Mouse (Mus musculus): ENCODE measurements around the gene Lancl3. TPM values are rescaled to one million over a fixed set of nuclear protein-coding genes. Genes with fewer than 3 reads are reported as not detected.
A peak's percentile ranks its signal among the peaks of the same experiment; 100 is the strongest.

The Lancl3 gene
- total RNA-seq (2014; rRNA removed) (8.4 and 8.7 TPM in 2 replicates), polyA plus RNA-seq (2015; fragmentation: Nextera tagmentation; extraction: Ambion mirVana) (3.1 and 3.4 TPM in 2 replicates)

- no peaks in the 10 kb centered on the region for H3K36me3 ChIP-seq (ENCODE audit: insufficient read depth, low read length)
- DNase-seq (ENCODE audit: low spot score) = peak; percentile 13
Measured at GRCm38 (mm10) chrX:9199761-9200371, at the start of gene Lancl3. TSS of gene Lancl3 (plus strand) at chrX:9199902.

GRCm38 (mm10) chrX:9179011-9179410 lies 20.7 kb upstream of the Lancl3 start:
- 67% methylated on average over 2 of the region's 2 CpGs for WGBS

More at GRCm38 (mm10) chrX:9199761-9200371, at the start of gene Lancl3:
- Histone ChIP-seq H3K4me2 (ENCODE audit: low read depth, low read length) (peak within 1 kb of the TSS; percentile 59), H3K9me3 (ENCODE audit: low read length) (no peaks in the 10 kb centered on the region), H3K9ac (replicated peaks; ENCODE audit: low read length) (peak within 1 kb of the TSS; percentile 40), H3K4me3 (ENCODE audit: low read length) (peak within 1 kb of the TSS; percentile 44), H3K27ac (no peak within 1 kb of the TSS; the same call in 1 of the 2 replicates), H3K4me1 (ENCODE audit: insufficient read depth, low read length) (no peaks in the 10 kb centered on the region), H3K27me3 (ENCODE audit: insufficient read depth, low read length) (no peaks in the 10 kb centered on the region)
- peak; percentile 71 for ATAC-seq
- TF ChIP-seq CTCF (IDR thresholded peaks at IDR 0.05; ENCODE audit: low read depth) = no peak
- 39% methylated on average over 43 of the region's 49 CpGs for WGBS

DNA sequence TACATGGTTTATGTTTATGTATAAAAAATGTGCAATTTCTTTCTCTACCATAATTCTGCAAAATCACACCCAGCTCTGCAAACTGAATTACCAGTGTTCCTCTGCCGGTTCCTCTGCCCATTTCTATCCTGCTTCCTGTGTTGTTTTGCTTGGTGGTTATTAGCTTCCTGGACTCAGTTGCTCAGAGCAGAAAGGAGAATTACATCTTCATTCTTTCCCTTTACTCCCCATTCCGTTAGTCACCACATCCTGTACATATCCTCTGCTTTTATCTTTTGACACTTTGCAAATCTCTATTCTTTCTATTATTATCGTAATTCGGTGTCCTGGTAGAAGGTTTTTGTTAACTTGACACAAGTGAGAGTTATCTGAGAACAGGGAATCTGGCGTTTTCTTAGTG lies 18.1 kb upstream of the Lancl3 start:
- H3K9ac ChIP-seq (replicated peaks; ENCODE audit: low read length) = no peak overlapping the region
- TF ChIP-seq CTCF (IDR thresholded peaks at IDR 0.05; ENCODE audit: low read depth) = no peak
- H3K4me1 ChIP-seq (ENCODE audit: insufficient read depth, low read length) = no peaks in the 10 kb centered on the region
- no peak overlapping the region for H3K4me3 ChIP-seq (ENCODE audit: low read length)
- H3K27ac ChIP-seq = no peak overlapping the region
- no peaks in the 10 kb centered on the region for H3K27me3 ChIP-seq (ENCODE audit: insufficient read depth, low read length)
- 64% methylated on average over 5 of the region's 5 CpGs for WGBS
- no peak for ATAC-seq
- no peak overlapping the region for H3K4me2 ChIP-seq (ENCODE audit: low read depth, low read length)
- no peaks in the 10 kb centered on the region for H3K36me3 ChIP-seq (ENCODE audit: insufficient read depth, low read length)
- no peaks in the 10 kb centered on the region for H3K9me3 ChIP-seq (ENCODE audit: low read length)
- DNase-seq (ENCODE audit: low spot score) = no peak

More at GRCm38 (mm10) chrX:9179011-9179410, 20.7 kb upstream of the Lancl3 start:
- Histone ChIP-seq H3K4me1 (ENCODE audit: insufficient read depth, low read length) (no peaks in the 10 kb centered on the region), H3K4me3 (ENCODE audit: low read length) (no peak overlapping the region), H3K36me3 (ENCODE audit: insufficient read depth, low read length) (no peaks in the 10 kb centered on the region), H3K27me3 (ENCODE audit: insufficient read depth, low read length) (no peaks in the 10 kb centered on the region), H3K27ac (no peak overlapping the region), H3K9me3 (ENCODE audit: low read length) (no peaks in the 10 kb centered on the region), H3K9ac (replicated peaks; ENCODE audit: low read length) (no peak overlapping the region), H3K4me2 (ENCODE audit: low read depth, low read length) (no peak overlapping the region)
- DNase-seq (ENCODE audit: low spot score) (no peak), ATAC-seq (no peak)
- TF ChIP-seq CTCF (IDR thresholded peaks at IDR 0.05; ENCODE audit: low read depth) = no peak

DNA sequence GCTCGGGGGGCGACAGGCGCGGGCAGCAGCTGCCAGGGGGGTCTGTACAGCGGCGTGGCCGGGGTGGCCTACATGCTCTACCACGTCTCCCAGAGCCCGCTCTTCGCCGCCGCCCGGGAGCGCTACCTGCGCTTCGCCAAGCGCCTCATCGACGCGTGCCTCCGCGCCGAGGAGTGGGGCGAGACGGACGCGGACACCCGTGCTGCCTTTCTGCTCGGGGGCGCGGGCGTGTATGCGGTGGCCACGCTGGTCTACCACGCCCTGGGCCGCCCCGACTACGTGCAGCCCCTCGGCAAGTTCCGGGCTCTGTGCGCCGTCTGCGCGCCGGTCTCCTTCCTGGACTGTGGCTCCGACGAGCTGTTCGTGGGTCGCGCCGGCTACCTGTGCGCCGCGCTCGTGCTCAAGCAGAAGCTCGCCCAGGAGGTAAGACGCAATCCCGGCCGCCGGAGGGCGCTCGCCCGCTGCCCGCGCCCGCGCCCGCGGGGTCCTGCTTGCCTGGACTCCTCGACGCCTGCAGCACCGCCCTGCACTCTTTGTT lies 747 bp downstream of the Lancl3 start:
- peak; percentile 56 for DNase-seq (ENCODE audit: low spot score)
- no peak overlapping the region; the same call in 1 of the 2 replicates for H3K27ac ChIP-seq
- TF ChIP-seq CTCF (IDR thresholded peaks at IDR 0.05; ENCODE audit: low read depth) = no peak
- peak overlapping the region; percentile 59 for H3K4me2 ChIP-seq (ENCODE audit: low read depth, low read length)
- peak overlapping the region; percentile 40 for H3K9ac ChIP-seq (replicated peaks; ENCODE audit: low read length)
- ATAC-seq = peak; percentile 83
- WGBS = 35% methylated on average over 62 of the region's 72 CpGs
- no peaks in the 10 kb centered on the region for H3K27me3 ChIP-seq (ENCODE audit: insufficient read depth, low read length)
- H3K4me1 ChIP-seq (ENCODE audit: insufficient read depth, low read length) = no peaks in the 10 kb centered on the region
- no peaks in the 10 kb centered on the region for H3K36me3 ChIP-seq (ENCODE audit: insufficient read depth, low read length)
- peak overlapping the region; percentile 44 for H3K4me3 ChIP-seq (ENCODE audit: low read length)
- no peaks in the 10 kb centered on the region for H3K9me3 ChIP-seq (ENCODE audit: low read length)

- Histone ChIP-seq H3K27ac (0 out of 2 replicates have a peak overlapping the region, but pooled peaks have one; percentile 7), H3K36me3 (ENCODE audit: insufficient read depth, low read length) (no peaks in the 10 kb centered on the region), H3K9ac (replicated peaks; ENCODE audit: low read length) (no peak overlapping the region), H3K4me2 (ENCODE audit: low read depth, low read length) (peak overlapping the region; percentile 37), H3K9me3 (ENCODE audit: low read length) (no peaks in the 10 kb centered on the region), H3K4me3 (ENCODE audit: low read length) (no peak overlapping the region; the same call in 1 of the 2 replicates), H3K27me3 (ENCODE audit: insufficient read depth, low read length) (no peaks in the 10 kb centered on the region), H3K4me1 (ENCODE audit: insufficient read depth, low read length) (no peaks in the 10 kb centered on the region)
- no peak for ATAC-seq
- TF ChIP-seq CTCF (IDR thresholded peaks at IDR 0.05; ENCODE audit: low read depth) = no peak
- DNase-seq (ENCODE audit: low spot score) = no peak
- 52% methylated on average over 2 of the region's 2 CpGs for WGBS
Measured at GRCm38 (mm10) chrX:9201954-9202353, 2.3 kb downstream of the Lancl3 start.

GRCm38 (mm10) chrX:9202781-9203405 lies 3.2 kb downstream of the Lancl3 start:
- H3K9ac ChIP-seq (replicated peaks; ENCODE audit: low read length) = no peak overlapping the region
- H3K4me3 ChIP-seq (ENCODE audit: low read length) = no peak overlapping the region
- no peaks in the 10 kb centered on the region for H3K4me1 ChIP-seq (ENCODE audit: insufficient read depth, low read length)
- no peaks in the 10 kb centered on the region for H3K9me3 ChIP-seq (ENCODE audit: low read length)
- H3K27ac ChIP-seq = peak overlapping the region; percentile 7; the same call in 1 of the 2 replicates
- DNase-seq (ENCODE audit: low spot score) = no peak
- H3K4me2 ChIP-seq (ENCODE audit: low read depth, low read length) = peak overlapping the region; percentile 37
- H3K27me3 ChIP-seq (ENCODE audit: insufficient read depth, low read length) = no peaks in the 10 kb centered on the region
- 51% methylated on average over 7 of the region's 7 CpGs for WGBS
- no peaks in the 10 kb centered on the region for H3K36me3 ChIP-seq (ENCODE audit: insufficient read depth, low read length)
- no peak for TF ChIP-seq CTCF (IDR thresholded peaks at IDR 0.05; ENCODE audit: low read depth)
- no peak for ATAC-seq

All from hindbrain, postnatal 0 days (tissue).